Mouse (Mus musculus) liver, embryonic 14.5 days (tissue): ENCODE measurements around the gene Atp1b4.

Experiments used
- CTCF ChIP-seq: IDR thresholded peaks from 2 replicates; pipeline ENCODE4 v1.5.1; 2016; ENCODE audit warnings: antibody characterized with exemption, low read depth, control low read depth
- EP300 ChIP-seq: IDR thresholded peaks from 2 replicates; pipeline ENCODE4 v1.6.1; 2016; ENCODE audit warnings: antibody characterized with exemption, low read depth

DNA sequence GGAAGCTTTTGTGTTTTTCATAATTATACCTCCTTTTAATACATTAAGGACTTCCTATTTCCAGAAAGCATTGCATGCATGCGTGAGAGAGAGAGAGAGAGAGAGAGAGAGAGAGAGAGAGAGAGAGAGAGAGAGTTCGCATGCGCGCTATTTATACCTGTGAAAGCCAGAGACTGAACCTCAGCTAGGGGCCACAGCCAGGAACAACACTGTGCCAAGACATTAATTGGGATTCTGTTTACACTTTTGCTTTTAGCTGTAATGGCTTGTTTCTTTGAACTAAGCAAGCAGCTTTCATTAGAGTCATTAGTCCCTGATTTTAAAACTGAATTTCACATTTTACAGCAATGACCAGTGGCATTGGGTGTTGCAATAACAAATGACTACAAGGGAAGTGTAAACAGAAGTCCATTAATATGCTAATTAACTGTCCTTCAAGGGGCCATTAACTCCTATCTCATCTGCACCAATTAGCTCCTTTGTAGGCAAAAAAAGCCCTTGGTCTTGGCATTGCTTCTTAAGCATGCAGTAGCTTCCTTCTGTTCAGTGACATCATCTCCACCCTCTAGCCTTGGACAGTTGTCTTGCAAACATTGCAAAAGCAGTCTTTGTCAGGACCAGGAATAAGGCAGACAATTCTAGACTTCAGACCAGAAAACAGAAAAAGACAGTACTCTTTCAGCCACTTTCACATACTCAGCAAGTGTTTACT, 14.9 kb downstream of the Atp1b4 start:
- TF ChIP-seq CTCF (no peak), EP300 (no peak)
